ENCODE assay signal across 7 mouse cellular contexts in genomic region chr17:25791320-25791842, GRCm38 (mm10). TPM values are rescaled to one million over a fixed set of nuclear protein-coding genes. Genes with fewer than 3 reads are reported as not detected.
DNase-seq lines count a peak whose midpoint lies in the region; ATAC-seq and TF ChIP-seq lines count a peak whose summit lies in the region.

No protein-coding gene starts in this region.

- WGBS in lung, embryonic 16.5 days, result 22% methylated on average over 19 of the region's 19 CpGs
- whole genome bisulfite sequencing in limb, embryonic 11.5 days, result 32% methylated on average over 19 of the region's 19 CpGs

- no peak for TF ChIP-seq CTCF in embryonic fibroblast, embryonic 13.5 days (IDR thresholded peaks at IDR 0.05; ENCODE audit: borderline replicate concordance, insufficient read depth, low read length)

- H3K9me3 ChIP-seq in lung, embryonic 16.5 days (ENCODE audit: control insufficient read depth, low read length), result no peaks in the 10 kb centered on the region
- no peaks in the 10 kb centered on the region for H3K9me3 ChIP-seq in limb, embryonic 11.5 days (ENCODE audit: control insufficient read depth, low read length)

- H3K4me1 ChIP-seq in lung, embryonic 16.5 days (replicated peaks; ENCODE audit: control insufficient read depth, insufficient read depth, low read length), result peaks cover 35% of the 10 kb centered on the region
- peaks cover 7% of the 10 kb centered on the region; the same call in 1 of the 2 replicates for H3K4me1 ChIP-seq in embryonic fibroblast, embryonic 13.5 days (ENCODE audit: control insufficient read depth, insufficient read depth, low read length)
- peaks cover 30% of the 10 kb centered on the region for H3K4me1 ChIP-seq in limb, embryonic 11.5 days (ENCODE audit: control insufficient read depth, insufficient read depth, low read length)

- peaks cover 19% of the 10 kb centered on the region; the same call in 1 of the 2 replicates for H3K36me3 ChIP-seq in lung, embryonic 16.5 days (ENCODE audit: control insufficient read depth, insufficient read depth, low read length)
- H3K36me3 ChIP-seq in limb, embryonic 11.5 days (ENCODE audit: control insufficient read depth, insufficient read depth, low read length), result 0 out of 2 replicates have a peak, but pooled peaks cover 11% of the 10 kb centered on the region

- peak overlapping the region; percentile 89 for H3K9ac ChIP-seq in lung, embryonic 16.5 days (ENCODE audit: low read length)
- peak overlapping the region; percentile 71 for H3K9ac ChIP-seq in limb, embryonic 11.5 days (ENCODE audit: low read length)

- DNase-seq in lung, postnatal 10 days, result no peak
- no peak for DNase-seq in limb, embryonic 11.5 days (ENCODE audit: low spot score)
- DNase-seq in retina, embryonic 14.5 days (ENCODE audit: low spot score), result peak; percentile 32
- DNase-seq in adipocyte (ENCODE audit: low spot score), result no peak
- DNase-seq in urinary bladder, adult 2 months (ENCODE audit: low spot score), result no peak

- H3K4me3 ChIP-seq in lung, embryonic 16.5 days (ENCODE audit: low read length), result peak overlapping the region; percentile 96
- H3K4me3 ChIP-seq in embryonic fibroblast, embryonic 13.5 days (ENCODE audit: insufficient read depth, low read length), result peak overlapping the region; percentile 55
- peak overlapping the region; percentile 66 for H3K4me3 ChIP-seq in limb, embryonic 11.5 days (ENCODE audit: low read depth, low read length)

- peak overlapping the region; percentile 99 for H3K27ac ChIP-seq in lung, embryonic 16.5 days (ENCODE audit: low read length)
- no peak overlapping the region for H3K27ac ChIP-seq in embryonic fibroblast, embryonic 13.5 days (ENCODE audit: insufficient read depth, low read length)
- peak overlapping the region; percentile 79 for H3K27ac ChIP-seq in limb, embryonic 11.5 days (replicated peaks; ENCODE audit: low read depth, low read length)

- H3K27me3 ChIP-seq in lung, embryonic 16.5 days (ENCODE audit: control insufficient read depth, insufficient read depth, low read depth, low read length), result no peaks in the 10 kb centered on the region
- H3K27me3 ChIP-seq in limb, embryonic 11.5 days (ENCODE audit: control insufficient read depth, insufficient read depth, low read length), result no peaks in the 10 kb centered on the region

- 0 out of 2 replicates have a peak, but pooled peaks have one; percentile 5 for TF ChIP-seq POLR2A in embryonic fibroblast, embryonic 13.5 days (IDR thresholded peaks at IDR 0.05; ENCODE audit: low read depth, low read length)

- peak overlapping the region; percentile 94 for H3K4me2 ChIP-seq in lung, embryonic 16.5 days (ENCODE audit: low read depth, low read length)
- H3K4me2 ChIP-seq in limb, embryonic 11.5 days (ENCODE audit: low read depth, severe bottlenecking), result peak overlapping the region; percentile 90

- ATAC-seq in lung, embryonic 16.5 days (ENCODE audit: low read depth), result peak; percentile 13; the same call in 1 of the 2 replicates
- ATAC-seq in limb, embryonic 11.5 days (ENCODE audit: insufficient number of reproducible peaks, low FRiP score, low TSS enrichment, low read depth), result peak; percentile 1; the same call in 1 of the 2 replicates

RNA-seq across cellular contexts. Expression of gene Fam173a, which starts 1.3 kb away (rescaled TPM):
- polyA plus RNA-seq in lung, embryonic 16.5 days (2015; fragmentation: Nextera tagmentation; extraction: Ambion mirVana), result 115 and 125 TPM in 2 replicates
- polyA plus RNA-seq in embryonic fibroblast, embryonic 13.5 days (2011; ENCODE audit: insufficient read length, low read depth, missing spikeins), result 25.4 and 26.4 TPM in 2 replicates
- polyA plus RNA-seq in limb, embryonic 11.5 days (2014; fragmentation: Nextera tagmentation; extraction: Ambion mirVana), result 52.3 and 53.4 TPM in 2 replicates
- 96.2 and 131 TPM in 2 replicates for polyA plus RNA-seq in urinary bladder, adult 2 months (2012; rRNA removed)

RNA-seq across cellular contexts. Expression of gene AC134908.4, which starts 4.1 kb away (rescaled TPM):
- polyA plus RNA-seq in lung, embryonic 16.5 days (2015; fragmentation: Nextera tagmentation; extraction: Ambion mirVana), result not detected in 2 replicates
- 2.0 TPM in 1 of 2 replicates, not detected in the other for polyA plus RNA-seq in embryonic fibroblast, embryonic 13.5 days (2011; ENCODE audit: insufficient read length, low read depth, missing spikeins)
- polyA plus RNA-seq in limb, embryonic 11.5 days (2014; fragmentation: Nextera tagmentation; extraction: Ambion mirVana), result 0.29 TPM in 1 of 2 replicates, not detected in the other
- polyA plus RNA-seq in urinary bladder, adult 2 months (2012; rRNA removed), result not detected in 2 replicates

RNA-seq across cellular contexts. Expression of gene Ccdc78, which starts 5.0 kb away (rescaled TPM):
- 2.1 and 4.5 TPM in 2 replicates for polyA plus RNA-seq in lung, embryonic 16.5 days (2015; fragmentation: Nextera tagmentation; extraction: Ambion mirVana)
- not detected in 2 replicates for polyA plus RNA-seq in embryonic fibroblast, embryonic 13.5 days (2011; ENCODE audit: insufficient read length, low read depth, missing spikeins)
- 0.11 and 0.16 TPM in 2 replicates for polyA plus RNA-seq in limb, embryonic 11.5 days (2014; fragmentation: Nextera tagmentation; extraction: Ambion mirVana)
- 0.06 and 0.18 TPM in 2 replicates for polyA plus RNA-seq in urinary bladder, adult 2 months (2012; rRNA removed)

RNA-seq across cellular contexts. Expression of gene Metrn, which starts 5.6 kb away (rescaled TPM):
- polyA plus RNA-seq in lung, embryonic 16.5 days (2015; fragmentation: Nextera tagmentation; extraction: Ambion mirVana), result 43.3 and 44.2 TPM in 2 replicates
- polyA plus RNA-seq in embryonic fibroblast, embryonic 13.5 days (2011; ENCODE audit: insufficient read length, low read depth, missing spikeins), result 24.8 and 33.5 TPM in 2 replicates
- polyA plus RNA-seq in limb, embryonic 11.5 days (2014; fragmentation: Nextera tagmentation; extraction: Ambion mirVana), result 13.3 and 15.0 TPM in 2 replicates
- 15.4 and 16.5 TPM in 2 replicates for polyA plus RNA-seq in urinary bladder, adult 2 months (2012; rRNA removed)

RNA-seq across cellular contexts. Expression of gene Haghl, which starts 5.9 kb away (rescaled TPM):
- 57.5 and 57.7 TPM in 2 replicates for polyA plus RNA-seq in lung, embryonic 16.5 days (2015; fragmentation: Nextera tagmentation; extraction: Ambion mirVana)
- 18.1 and 23.8 TPM in 2 replicates for polyA plus RNA-seq in embryonic fibroblast, embryonic 13.5 days (2011; ENCODE audit: insufficient read length, low read depth, missing spikeins)
- polyA plus RNA-seq in limb, embryonic 11.5 days (2014; fragmentation: Nextera tagmentation; extraction: Ambion mirVana), result 62.7 and 68.0 TPM in 2 replicates
- 47.5 and 66.1 TPM in 2 replicates for polyA plus RNA-seq in urinary bladder, adult 2 months (2012; rRNA removed)
